Mouse (Mus musculus) MEL (cell line): ENCODE measurements around the gene Hist1h2bc. TPM values are rescaled to one million over a fixed set of nuclear protein-coding genes. Genes with fewer than 3 reads are reported as not detected.

Experiments
- DNase-seq: peaks from one replicate; pipeline ENCODE4 v3.0.0; 2011; ENCODE audit warnings: low read depth, low spot score
- H3K27ac ChIP-seq: 2 replicates; pipeline ENCODE4 v1.5.1; 2012; ENCODE audit warnings: low read depth, mild to moderate bottlenecking, control low read depth, low read length, moderate library complexity; ENCODE audit not compliant: control insufficient read depth
- H3K27me3 ChIP-seq, 2 experiments: fragments of 150-350 bp in 1 of 2; sonication (generic) in 1 of 2; 2 replicates each; pipeline ENCODE4 v1.6.1; 2012; ENCODE audit warnings: low read length in 2 of 2, mild to moderate bottlenecking in 2 of 2, improper control_type of control experiment in 1 of 2, moderate library complexity in 1 of 2; ENCODE audit not compliant: insufficient read depth in 2 of 2, control insufficient read depth in 1 of 2
- H3K36me3 ChIP-seq, 2 experiments: 2 replicates each; pipeline ENCODE4 v1.6.1; 2012 to 2014; ENCODE audit warnings: low read length in 2 of 2, improper control_type of control experiment in 1 of 2, inconsistent platforms in 1 of 2, mild to moderate bottlenecking in 1 of 2; ENCODE audit not compliant: insufficient read depth in 2 of 2, control insufficient read depth in 1 of 2
- H3K4me1 ChIP-seq, 2 experiments: fragments of 150-350 bp in 1 of 2; sonication (generic) in 1 of 2; 2 replicates each; pipeline ENCODE4 v1.6.1; 2012; ENCODE audit warnings: low read length in 2 of 2, improper control_type of control experiment in 1 of 2, mild to moderate bottlenecking in 1 of 2; ENCODE audit not compliant: insufficient read depth in 2 of 2, control insufficient read depth in 1 of 2
- H3K4me3 ChIP-seq, 2 experiments: fragments of 150-350 bp in 1 of 2; sonication (generic) in 1 of 2; 2 replicates each; pipeline ENCODE4 v1.5.1; 2012; ENCODE audit warnings: low read depth in 2 of 2, low read length in 2 of 2, mild to moderate bottlenecking in 2 of 2, moderate library complexity in 2 of 2, control low read depth in 1 of 2, improper control_type of control experiment in 1 of 2; ENCODE audit not compliant: control insufficient read depth in 1 of 2, insufficient read depth in 1 of 2
- H3K79me2 ChIP-seq: 2 replicates; pipeline ENCODE4 v1.6.1; 2012; ENCODE audit warnings: mild to moderate bottlenecking, low read length, moderate library complexity; ENCODE audit not compliant: control insufficient read depth, poor library complexity, insufficient read depth
- H3K9ac ChIP-seq: 2 replicates; pipeline ENCODE4 v1.6.1; 2012; ENCODE audit warnings: low read depth, mild to moderate bottlenecking, control low read depth, low read length, moderate library complexity; ENCODE audit not compliant: control insufficient read depth, poor library complexity, severe bottlenecking
- H3K9me3 ChIP-seq: fragments of 150-350 bp; sonication (generic); replicated peaks from 2 replicates; pipeline ENCODE4 v1.6.1; 2012; ENCODE audit warnings: mild to moderate bottlenecking, low read length, improper control_type of control experiment, moderate library complexity; ENCODE audit not compliant: insufficient read depth
- CHD1 ChIP-seq: IDR thresholded peaks from 2 replicates; pipeline ENCODE4 v1.6.1; 2012; ENCODE audit warnings: low read depth, mild to moderate bottlenecking, inconsistent platforms, low read length, improper control_type of control experiment
- CHD2 ChIP-seq: IDR thresholded peaks from 2 replicates; pipeline ENCODE4 v1.6.1; 2011; ENCODE audit warnings: low read length, improper control_type of control experiment
- CTCF ChIP-seq, 3 experiments: IDR thresholded peaks in 2 of 3; conservative IDR thresholded peaks in 1 of 3; 2 replicates each; pipeline ENCODE4 v1.5.1; 2011 to 2012; ENCODE audit warnings: low read length in 3 of 3, low read depth in 2 of 3, mild to moderate bottlenecking in 2 of 3, improper control_type of control experiment in 1 of 3, inconsistent platforms in 1 of 3, mixed read lengths in 1 of 3, moderate library complexity in 1 of 3; ENCODE audit not compliant: control insufficient read depth in 1 of 3, insufficient read depth in 1 of 3, poor library complexity in 1 of 3, severe bottlenecking in 1 of 3
- E2F4 ChIP-seq: IDR thresholded peaks from 2 replicates; pipeline ENCODE4 v1.6.1; 2011; ENCODE audit warnings: low read depth, low read length, improper control_type of control experiment, borderline replicate concordance
- ELF1 ChIP-seq: IDR thresholded peaks from 2 replicates; pipeline ENCODE4 v1.6.1; 2014; ENCODE audit warnings: low read depth, mild to moderate bottlenecking, inconsistent platforms, low read length, improper control_type of control experiment, moderate library complexity
- HCFC1 ChIP-seq: IDR thresholded peaks from 2 replicates; pipeline ENCODE4 v1.6.1; 2012; ENCODE audit warnings: low read depth, mild to moderate bottlenecking, inconsistent platforms, low read length, improper control_type of control experiment, moderate library complexity
- JUND ChIP-seq: IDR thresholded peaks from 2 replicates; pipeline ENCODE4 v1.6.1; 2011; ENCODE audit warnings: low read depth, mild to moderate bottlenecking, improper control_type of control experiment, low read length
- KAT2A ChIP-seq: conservative IDR thresholded peaks from 2 replicates; pipeline ENCODE4 v1.6.1; 2012; ENCODE audit warnings: low read depth, low read length, improper control_type of control experiment, inconsistent platforms
- MAFK ChIP-seq: IDR thresholded peaks from 2 replicates; pipeline ENCODE4 v1.6.1; 2011; ENCODE audit warnings: low read depth, mild to moderate bottlenecking, low read length, improper control_type of control experiment, borderline replicate concordance
- MAX ChIP-seq: IDR thresholded peaks from 2 replicates; pipeline ENCODE4 v1.6.1; 2011; ENCODE audit warnings: low read length, improper control_type of control experiment
- MAZ ChIP-seq: IDR thresholded peaks from 2 replicates; pipeline ENCODE4 v1.6.1; 2012; ENCODE audit warnings: low read depth, mild to moderate bottlenecking, inconsistent platforms, low read length, improper control_type of control experiment
- MEF2A ChIP-seq: IDR thresholded peaks from 2 replicates; pipeline ENCODE4 v1.6.1; 2014; ENCODE audit warnings: low read depth, mild to moderate bottlenecking, inconsistent platforms, low read length, improper control_type of control experiment; ENCODE audit not compliant: poor library complexity, insufficient replicate concordance, severe bottlenecking; ENCODE audit errors: extremely low read depth
- MXI1 ChIP-seq: IDR thresholded peaks from 2 replicates; pipeline ENCODE4 v1.6.1; 2011; ENCODE audit warnings: mild to moderate bottlenecking, low read depth, low read length, improper control_type of control experiment
- NELFE ChIP-seq: IDR thresholded peaks from 2 replicates; pipeline ENCODE4 v1.6.1; 2011; ENCODE audit warnings: low read depth, low read length, improper control_type of control experiment
- NRF1 ChIP-seq: IDR thresholded peaks from 2 replicates; pipeline ENCODE4 v1.6.1; 2014; ENCODE audit warnings: low read depth, mild to moderate bottlenecking, inconsistent platforms, low read length, improper control_type of control experiment, moderate library complexity; ENCODE audit not compliant: poor library complexity, insufficient read depth, severe bottlenecking
- POLR2A ChIP-seq, 2 experiments: IDR thresholded peaks; 2 replicates each; pipeline ENCODE4 v1.6.1; 2011 to 2012; ENCODE audit warnings: low read length in 2 of 2, mild to moderate bottlenecking in 2 of 2, control low read depth in 1 of 2, improper control_type of control experiment in 1 of 2, low read depth in 1 of 2, moderate library complexity in 1 of 2; ENCODE audit not compliant: control insufficient read depth in 1 of 2, insufficient read depth in 1 of 2, poor library complexity in 1 of 2
- POLR2AphosphoS2 ChIP-seq: IDR thresholded peaks from 2 replicates; pipeline ENCODE4 v1.6.1; 2011; ENCODE audit warnings: low read length, improper control_type of control experiment
- POLR2AphosphoS5 ChIP-seq: IDR thresholded peaks from 2 replicates; pipeline ENCODE4 v1.6.1; 2012; ENCODE audit warnings: low read depth, borderline replicate concordance, mild to moderate bottlenecking, inconsistent platforms, low read length, moderate library complexity, mixed read lengths
- RCOR1 ChIP-seq: IDR thresholded peaks from 2 replicates; pipeline ENCODE4 v1.6.1; 2012; ENCODE audit warnings: low read depth, mild to moderate bottlenecking, inconsistent platforms, low read length, improper control_type of control experiment
- SIN3A ChIP-seq: IDR thresholded peaks from 2 replicates; pipeline ENCODE4 v1.6.1; 2012; ENCODE audit warnings: low read length, improper control_type of control experiment, inconsistent platforms
- SMC3 ChIP-seq: IDR thresholded peaks from 2 replicates; pipeline ENCODE4 v1.6.1; 2011; ENCODE audit warnings: low read depth, low read length, improper control_type of control experiment
- TAL1 ChIP-seq: IDR thresholded peaks from 2 replicates; pipeline ENCODE4 v1.6.1; 2012; ENCODE audit warnings: mild to moderate bottlenecking, inconsistent platforms, low read length, moderate library complexity, mixed read lengths
- USF1 ChIP-seq: IDR thresholded peaks from 2 replicates; pipeline ENCODE4 v1.6.1; 2014; ENCODE audit warnings: low read depth, mild to moderate bottlenecking, inconsistent platforms, low read length, improper control_type of control experiment, moderate library complexity
- ZMIZ1 ChIP-seq: IDR thresholded peaks from 2 replicates; pipeline ENCODE4 v1.6.1; 2012; ENCODE audit warnings: low read depth, mild to moderate bottlenecking, inconsistent platforms, low read length, improper control_type of control experiment, moderate library complexity
- ZNF384 ChIP-seq: IDR thresholded peaks from 2 replicates; pipeline ENCODE4 v1.6.1; 2012; ENCODE audit warnings: low read depth, mild to moderate bottlenecking, inconsistent platforms, low read length, improper control_type of control experiment
- polyA plus RNA-seq, 2 experiments: library from polyadenylated mRNA; stranded (reverse) in 1 of 2; unstranded in 1 of 2; fragments of >175 nt in 1 of 2; fragments of >200 nt in 1 of 2; gene quantifications; 2 replicates each; pipeline versions ENCODE4 v1.2.1 to v1.2.4; 2012; ENCODE audit warnings: low replicate concordance in 2 of 2, low read depth in 1 of 2; ENCODE audit not compliant: insufficient read length in 2 of 2, insufficient read depth in 1 of 2, missing spikeins in 1 of 2
- total RNA-seq: library from RNA; depleted of rRNA; stranded (reverse); fragments of 300-350 nt; gene quantifications from 2 replicates; pipeline ENCODE4 v1.2.3, GENCODE M21; 2012

Hist1h2bc gene
- total and polyA plus RNA-seq, 3 experiments = 3.1 to 694 TPM; not detected in 1

DNA sequence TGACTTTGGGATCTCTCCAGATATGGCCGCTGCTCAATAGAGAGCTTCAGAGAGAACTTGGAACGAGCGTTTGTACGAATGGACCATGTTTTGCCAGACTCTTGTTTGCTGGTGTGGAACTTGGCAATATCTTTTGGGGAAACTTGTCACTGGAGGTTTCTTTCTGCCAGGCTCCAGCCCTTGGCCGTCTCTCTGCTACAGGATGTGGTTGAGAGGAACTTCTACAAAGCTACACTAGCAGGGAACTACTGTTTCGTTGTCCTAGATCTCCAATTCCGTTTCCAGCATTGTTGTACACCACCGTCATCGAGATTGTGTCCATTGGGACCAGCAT lies 45.2 kb downstream of the Hist1h2bc start:
- TF ChIP-seq RCOR1 (no peak), SMC3 (no peak), POLR2A (IDR thresholded peaks at IDR 0.05; ENCODE audit: control insufficient read depth in 1 of 2, insufficient read depth in 1 of 2, low read depth in 1 of 2, low read length in 2 of 2, poor library complexity in 1 of 2) (no peak), CHD1 (no peak), E2F4 (no peak), MEF2A (no peak), USF1 (no peak), MXI1 (no peak), HCFC1 (no peak), NELFE (no peak), KAT2A (no peak), TAL1 (no peak), MAFK (no peak), ELF1 (no peak), MAZ (no peak), ZMIZ1 (no peak), JUND (no peak), SIN3A (no peak), CTCF (IDR thresholded peaks at IDR 0.05 in 2 of 3, conservative IDR thresholded peaks at IDR 0.05 in 1 of 3; ENCODE audit: control insufficient read depth in 1 of 3, insufficient read depth in 1 of 3, low read depth in 2 of 3, low read length in 3 of 3, poor library complexity in 1 of 3, severe bottlenecking in 1 of 3) (no peak), CHD2 (no peak)
- H3K27ac ChIP-seq = no peak overlapping the region
- H3K36me3 ChIP-seq = peaks cover 0 to 9% of the 10 kb centered on the region in 2 experiments; a peak in 2 of 4 replicates
- no peaks in the 10 kb centered on the region for H3K9me3 ChIP-seq
- H3K4me3 ChIP-seq = no peak overlapping the region
- no peak for DNase-seq
- no peaks in the 10 kb centered on the region for H3K27me3 ChIP-seq
- no peak overlapping the region for H3K9ac ChIP-seq
- H3K4me1 ChIP-seq = peaks cover 3 to 9% of the 10 kb centered on the region in 2 experiments
- H3K79me2 ChIP-seq = no peaks in the 10 kb centered on the region

DNA sequence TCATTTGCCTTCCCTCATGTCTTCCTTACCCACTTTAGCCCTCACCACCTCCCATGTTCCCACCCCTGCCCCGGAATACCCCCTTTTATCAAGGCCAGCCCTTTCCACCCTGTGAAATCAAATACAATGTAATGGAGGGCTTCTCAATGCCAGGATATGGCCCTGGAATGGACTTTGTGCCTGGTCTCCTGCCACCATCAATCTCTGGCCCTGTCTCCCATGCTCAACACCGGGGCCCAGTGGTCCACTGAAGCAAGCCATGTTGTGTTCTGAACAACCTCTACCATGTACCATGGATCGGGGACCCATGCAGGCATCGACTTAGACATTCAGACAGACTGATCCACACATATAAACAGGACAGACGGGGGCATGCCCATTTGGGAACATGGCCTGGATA lies 45.7 kb downstream of the Hist1h2bc start:
- Histone ChIP-seq H3K9me3 (no peaks in the 10 kb centered on the region), H3K27me3 (no peaks in the 10 kb centered on the region), H3K79me2 (no peaks in the 10 kb centered on the region), H3K27ac (no peak overlapping the region), H3K4me3 (no peak overlapping the region), H3K4me1 (peaks cover 3 to 11% of the 10 kb centered on the region in 2 experiments), H3K9ac (no peak overlapping the region), H3K36me3 (peaks cover 0 to 9% of the 10 kb centered on the region in 2 experiments; a peak in 2 of 4 replicates)
- no peak for DNase-seq
- TF ChIP-seq MEF2A (no peak), ZNF384 (no peak), USF1 (no peak), MAX (no peak), MAZ (no peak), RCOR1 (no peak), KAT2A (no peak), E2F4 (no peak), NELFE (no peak), JUND (no peak), POLR2AphosphoS5 (no peak), NRF1 (no peak), POLR2AphosphoS2 (no peak), CTCF (IDR thresholded peaks at IDR 0.05 in 2 of 3, conservative IDR thresholded peaks at IDR 0.05 in 1 of 3; ENCODE audit: control insufficient read depth in 1 of 3, insufficient read depth in 1 of 3, low read depth in 2 of 3, low read length in 3 of 3, poor library complexity in 1 of 3, severe bottlenecking in 1 of 3) (no peak)
